Mouse (Mus musculus): ENCODE data around the gene Cnn1.

Gene Cnn1

GRCm38 (mm10) chr9:22075778-22076177 lies 23.2 kb upstream of the Cnn1 start:
- 81% methylated on average over 5 of the region's 5 CpGs for WGBS

- 95% methylated on average over 23 of the region's 23 CpGs for WGBS
Measured at GRCm38 (mm10) chr9:22076223-22076622, 22.8 kb upstream of the Cnn1 start.

GRCm38 (mm10) chr9:22084667-22085021 lies 14.4 kb upstream of the Cnn1 start:
- 18% methylated on average over 4 of the region's 4 CpGs for WGBS

GRCm38 (mm10) chr9:22085022-22085834 lies 13.8 kb upstream of the Cnn1 start, which contains the start of gene Ecsit:
Ecsit (minus strand) TSS chr9:22085438.
- under 1% methylated on average over 48 of the region's 48 CpGs for WGBS

- WGBS = 70% methylated on average over 6 of the region's 6 CpGs
Measured at GRCm38 (mm10) chr9:22086012-22086411, 13.0 kb upstream of the Cnn1 start.

GRCm38 (mm10) chr9:22087034-22087618 lies 11.9 kb upstream of the Cnn1 start:
- WGBS = 87% methylated on average over 2 of the region's 2 CpGs

- 97% methylated on average over 7 of the region's 7 CpGs for WGBS
Measured at GRCm38 (mm10) chr9:22089281-22089680, 9.7 kb upstream of the Cnn1 start.

- 77% methylated on average over 7 of the region's 7 CpGs for WGBS
Measured at GRCm38 (mm10) chr9:22089986-22090385, 9.0 kb upstream of the Cnn1 start.

- 90% methylated on average over 6 of the region's 6 CpGs for WGBS
Measured at GRCm38 (mm10) chr9:22092746-22093145, 6.3 kb upstream of the Cnn1 start.

GRCm38 (mm10) chr9:22095854-22096307 lies 3.1 kb upstream of the Cnn1 start:
- WGBS = 2% methylated on average over 24 of the region's 24 CpGs

GRCm38 (mm10) chr9:22099922-22100321 lies 906 bp downstream of the Cnn1 start:
- WGBS = 7% methylated on average over 18 of the region's 18 CpGs

- WGBS = 88% methylated on average over 9 of the region's 9 CpGs
Measured at GRCm38 (mm10) chr9:22108194-22108593, 9.2 kb downstream of the Cnn1 start.

- WGBS = 91% methylated on average over 4 of the region's 4 CpGs
Measured at GRCm38 (mm10) chr9:22115635-22116034, 16.6 kb downstream of the Cnn1 start.

- 10% methylated on average over 15 of the region's 15 CpGs for WGBS
Measured at GRCm38 (mm10) chr9:22116086-22116485, 17.1 kb downstream of the Cnn1 start.

- under 1% methylated on average over 52 of the region's 52 CpGs for WGBS
Measured at GRCm38 (mm10) chr9:22116740-22117426, 17.9 kb downstream of the Cnn1 start, which contains the start of gene Elof1. Elof1 (minus strand) TSS chr9:22117172.

- 33% methylated on average over 10 of the region's 10 CpGs for WGBS
Measured at GRCm38 (mm10) chr9:22117754-22118456, 18.9 kb downstream of the Cnn1 start.

- 41% methylated on average over 4 of the region's 4 CpGs for WGBS
Measured at GRCm38 (mm10) chr9:22119543-22119942, 20.5 kb downstream of the Cnn1 start.

GRCm38 (mm10) chr9:22122005-22122404 lies 23.0 kb downstream of the Cnn1 start:
- 81% methylated on average over 3 of the region's 3 CpGs for WGBS

- 87% methylated on average over 7 of the region's 7 CpGs for WGBS
Measured at GRCm38 (mm10) chr9:22123069-22123609, 24.1 kb downstream of the Cnn1 start.

- WGBS = 94% methylated on average over 3 of the region's 3 CpGs
Measured at GRCm38 (mm10) chr9:22124169-22124568, 25.2 kb downstream of the Cnn1 start.

GRCm38 (mm10) chr9:22125246-22126027 lies 26.4 kb downstream of the Cnn1 start:
- WGBS = 87% methylated on average over 15 of the region's 15 CpGs
